Mouse (Mus musculus) liver, embryonic 14.5 days (tissue): ENCODE measurements around the gene Ndufaf2. TPM values are rescaled to one million over a fixed set of nuclear protein-coding genes. Genes with fewer than 3 reads are reported as not detected.

Source experiments
- ATAC-seq: fragments of 200-750 bp; cut with Nextera tagmentation; 2 replicates; pipeline ENCODE4 v1.8.0; 2017; ENCODE audit warnings: moderate number of reproducible peaks, mild to moderate bottlenecking, moderate library complexity; ENCODE audit not compliant: insufficient read depth
- DNase-seq, 3 experiments: peaks; one replicate each; pipeline ENCODE4 v3.0.0-alpha.2; 2012 to 2013; ENCODE audit warnings: low read depth in 3 of 3, low spot score in 3 of 3
- H3K27ac ChIP-seq: fragments of 300-500 bp; sonication (generic); 2 replicates; pipeline ENCODE4 v1.5.1; 2014; ENCODE audit warnings: moderate library complexity, mild to moderate bottlenecking, control low read depth, inconsistent platforms
- H3K27me3 ChIP-seq: fragments of 300-500 bp; sonication (generic); 2 replicates; pipeline ENCODE4 v1.6.1; 2014; ENCODE audit warnings: mild to moderate bottlenecking, low read length, moderate library complexity; ENCODE audit not compliant: control insufficient read depth, insufficient read depth
- H3K36me3 ChIP-seq: fragments of 300-500 bp; sonication (generic); replicated peaks from 2 replicates; pipeline ENCODE4 v1.6.1; 2014; ENCODE audit warnings: low read depth; ENCODE audit not compliant: control insufficient read depth, insufficient read depth
- H3K4me1 ChIP-seq, 2 experiments: fragments of 200-500 bp in 1 of 2; fragments of 300-500 bp in 1 of 2; sonication (generic) in 1 of 2; replicated peaks; 2 replicates each; pipeline ENCODE4 v1.6.1; 2012 to 2014; ENCODE audit warnings: antibody characterized with exemption in 1 of 2, inconsistent platforms in 1 of 2, low read length in 1 of 2; ENCODE audit not compliant: control insufficient read depth in 2 of 2, insufficient read depth in 2 of 2
- H3K4me2 ChIP-seq: fragments of 300-500 bp; sonication (generic); 2 replicates; pipeline ENCODE4 v1.6.1; 2014; ENCODE audit warnings: low read depth, mild to moderate bottlenecking, control low read depth, moderate library complexity
- H3K4me3 ChIP-seq, 2 experiments: fragments of 200-500 bp in 1 of 2; fragments of 300-500 bp in 1 of 2; sonication (generic) in 1 of 2; 2 replicates each; pipeline ENCODE4 v1.5.1; 2012 to 2014; ENCODE audit warnings: low read depth in 2 of 2, low read length in 2 of 2, mild to moderate bottlenecking in 2 of 2, control low read depth in 1 of 2, inconsistent platforms in 1 of 2, moderate library complexity in 1 of 2; ENCODE audit not compliant: insufficient read depth in 1 of 2
- H3K9ac ChIP-seq: fragments of 300-500 bp; sonication (generic); replicated peaks from 2 replicates; pipeline ENCODE4 v1.6.1; 2014; ENCODE audit warnings: mild to moderate bottlenecking, control low read depth, moderate library complexity
- H3K9me3 ChIP-seq: fragments of 300-500 bp; sonication (generic); 2 replicates; pipeline ENCODE4 v1.6.1; 2016; ENCODE audit warnings: low read length, mixed read lengths; ENCODE audit not compliant: control insufficient read depth
- CTCF ChIP-seq: IDR thresholded peaks from 2 replicates; pipeline ENCODE4 v1.5.1; 2016; ENCODE audit warnings: antibody characterized with exemption, low read depth, control low read depth
- EP300 ChIP-seq: IDR thresholded peaks from 2 replicates; pipeline ENCODE4 v1.6.1; 2016; ENCODE audit warnings: antibody characterized with exemption, low read depth
- WGBS: fragments of 180-500 bp; shearing (Covaris S2); extraction: QIAGEN DNeasy Blood & Tissue Kit; methylation state at CpG from one replicate; pipeline ENCODE4 v1.1.7; 2014; ENCODE audit not compliant: insufficient replicate concordance; 5-methylcytosine and 5-hydroxymethylcytosine counted together
- polyA plus RNA-seq, 2 experiments: library from polyadenylated mRNA; depleted of rRNA in 1 of 2; stranded (reverse) in 1 of 2; unstranded in 1 of 2; fragments of >200 nt; fragmentation: Nextera tagmentation in 1 of 2; extraction: Ambion mirVana in 1 of 2; gene quantifications; 2 replicates each; pipeline versions ENCODE4 v1.2.1 to v1.2.3; 2012 to 2014

Ndufaf2 gene
- polyA plus RNA-seq, 2 experiments: 21.6 to 33.8 TPM

- Histone ChIP-seq H3K27ac (no peak overlapping the region), H3K9me3 (no peaks in the 10 kb centered on the region), H3K4me1 (no peaks in the 10 kb centered on the region), H3K36me3 (no peaks in the 10 kb centered on the region), H3K9ac (no peak overlapping the region), H3K27me3 (no peaks in the 10 kb centered on the region), H3K4me3 (no peak overlapping the region), H3K4me2 (no peak overlapping the region)
- WGBS: 70% methylated on average over 6 of the region's 6 CpGs
- no peak for TF ChIP-seq CTCF
- TF ChIP-seq EP300: no peak
- DNase-seq: no peak
- ATAC-seq: no peak
These were observed 144.6 kb downstream of the Ndufaf2 start for GRCm38 (mm10) chr13:108013839-108014238.

- Histone ChIP-seq H3K27me3 (no peaks in the 10 kb centered on the region), H3K4me3 (no peak overlapping the region), H3K4me2 (no peak overlapping the region), H3K9ac (no peak overlapping the region), H3K27ac (no peak overlapping the region), H3K36me3 (no peaks in the 10 kb centered on the region), H3K4me1 (no peaks in the 10 kb centered on the region), H3K9me3 (no peaks in the 10 kb centered on the region)
- WGBS: 74% methylated on average over 8 of the region's 8 CpGs
- DNase-seq (no peak), ATAC-seq (no peak)
- TF ChIP-seq CTCF (no peak), EP300 (no peak)
These were observed 145.3 kb downstream of the Ndufaf2 start for GRCm38 (mm10) chr13:108013110-108013509.

GRCm38 (mm10) chr13:108007861-108008260 lies 150.6 kb downstream of the Ndufaf2 start:
- TF ChIP-seq EP300: no peak
- TF ChIP-seq CTCF: no peak
- no peaks in the 10 kb centered on the region for H3K27me3 ChIP-seq
- no peaks in the 10 kb centered on the region for H3K36me3 ChIP-seq
- DNase-seq (no peak), ATAC-seq (no peak)
- no peaks in the 10 kb centered on the region for H3K4me1 ChIP-seq
- no peak overlapping the region for H3K9ac ChIP-seq
- no peak overlapping the region for H3K27ac ChIP-seq
- 63% methylated on average over 4 of the region's 4 CpGs for WGBS
- no peak overlapping the region for H3K4me2 ChIP-seq
- H3K4me3 ChIP-seq: no peak overlapping the region
- no peaks in the 10 kb centered on the region for H3K9me3 ChIP-seq

- Histone ChIP-seq H3K4me3 (no peak overlapping the region), H3K9me3 (no peaks in the 10 kb centered on the region), H3K9ac (no peak overlapping the region), H3K27me3 (no peaks in the 10 kb centered on the region), H3K4me1 (no peaks in the 10 kb centered on the region), H3K27ac (no peak overlapping the region), H3K36me3 (no peaks in the 10 kb centered on the region), H3K4me2 (no peak overlapping the region)
- TF ChIP-seq CTCF (no peak), EP300 (no peak)
- 61% methylated on average over 3 of the region's 3 CpGs for WGBS
- no peak for ATAC-seq
- DNase-seq: no peak
These were observed 162.1 kb downstream of the Ndufaf2 start for GRCm38 (mm10) chr13:107996301-107996700.

GRCm38 (mm10) chr13:107995211-107995610 lies 163.2 kb downstream of the Ndufaf2 start:
- 60% methylated on average over 7 of the region's 7 CpGs for WGBS
- TF ChIP-seq EP300: no peak
- no peak for TF ChIP-seq CTCF
- H3K9ac ChIP-seq: no peak overlapping the region
- no peak overlapping the region for H3K4me3 ChIP-seq
- H3K27ac ChIP-seq: no peak overlapping the region
- H3K9me3 ChIP-seq: no peaks in the 10 kb centered on the region
- DNase-seq (no peak), ATAC-seq (no peak)
- no peak overlapping the region for H3K4me2 ChIP-seq
- no peaks in the 10 kb centered on the region for H3K36me3 ChIP-seq
- H3K27me3 ChIP-seq: no peaks in the 10 kb centered on the region
- no peaks in the 10 kb centered on the region for H3K4me1 ChIP-seq

GRCm38 (mm10) chr13:107992573-107992972 lies 165.8 kb downstream of the Ndufaf2 start:
- Histone ChIP-seq H3K27ac (no peak overlapping the region), H3K4me1 (no peaks in the 10 kb centered on the region), H3K36me3 (no peaks in the 10 kb centered on the region), H3K27me3 (no peaks in the 10 kb centered on the region), H3K9ac (no peak overlapping the region), H3K4me2 (no peak overlapping the region), H3K4me3 (no peak overlapping the region), H3K9me3 (no peaks in the 10 kb centered on the region)
- DNase-seq (no peak), ATAC-seq (no peak)
- WGBS: 25% methylated on average over 1 of the region's 1 CpGs
- TF ChIP-seq EP300: no peak
- TF ChIP-seq CTCF: no peak
